Mouse (Mus musculus): ENCODE results near the gene Calr3. TPM values are rescaled to one million over a fixed set of nuclear protein-coding genes. Genes with fewer than 3 reads are reported as not detected.

The Calr3 gene
- polyA plus RNA-seq, 1 experiment: 0.77 TPM

- no peak overlapping the region for H3K4me3 ChIP-seq (ENCODE audit: insufficient read depth, low read depth, low read length)
- no peak overlapping the region for H3K27ac ChIP-seq (ENCODE audit: insufficient read depth, low read depth, low read length)
- 72% methylated on average over 6 of the region's 6 CpGs for WGBS
- H3K36me3 ChIP-seq (ENCODE audit: control insufficient read depth, insufficient read depth, low read length): no peaks in the 10 kb centered on the region
- DNase-seq: peak; percentile 52
- H3K27me3 ChIP-seq (replicated peaks; ENCODE audit: control insufficient read depth, insufficient read depth, low read length): no peaks in the 10 kb centered on the region
- TF ChIP-seq CTCF (conservative IDR thresholded peaks at IDR 0.05; ENCODE audit: insufficient read depth, insufficient read length, low read depth, low read length): 0 out of 2 replicates have a peak, but pooled peaks have one; percentile 19
- no peak for TF ChIP-seq POLR2A (IDR thresholded peaks at IDR 0.05; ENCODE audit: low read depth, low read length)
- no peaks in the 10 kb centered on the region for H3K4me1 ChIP-seq (ENCODE audit: control insufficient read depth, insufficient read depth, low read length)
Measured at GRCm38 (mm10) chr8:72485456-72486199, 42.0 kb upstream of the Calr3 start.

- Histone ChIP-seq H3K27me3 (replicated peaks; ENCODE audit: control insufficient read depth, insufficient read depth, low read length) (no peaks in the 10 kb centered on the region), H3K36me3 (ENCODE audit: control insufficient read depth, insufficient read depth, low read length) (peaks cover under 1% of the 10 kb centered on the region; the same call in 1 of the 2 replicates), H3K4me3 (ENCODE audit: insufficient read depth, low read depth, low read length) (peak within 1 kb of the TSS; percentile 84), H3K4me1 (ENCODE audit: control insufficient read depth, insufficient read depth, low read length) (peaks cover 7% of the 10 kb centered on the region; the same call in 1 of the 2 replicates), H3K27ac (ENCODE audit: insufficient read depth, low read depth, low read length) (peak within 1 kb of the TSS; percentile 77)
- peak; percentile 99 for DNase-seq
- TF ChIP-seq CTCF (conservative IDR thresholded peaks at IDR 0.05; ENCODE audit: insufficient read depth, insufficient read length, low read depth, low read length) (no peak), POLR2A (IDR thresholded peaks at IDR 0.05; ENCODE audit: low read depth, low read length) (peak; percentile 84)
- WGBS: under 1% methylated on average over 80 of the region's 80 CpGs
Measured at GRCm38 (mm10) chr8:72474826-72475546, 31.3 kb upstream of the Calr3 start, which contains the start of gene Cherp. Cherp (minus strand) TSS chr8:72475226.

GRCm38 (mm10) chr8:72470684-72471083 is 27.0 kb upstream of the Calr3 start:
- peak; percentile 39 for DNase-seq
- no peak overlapping the region for H3K4me3 ChIP-seq (ENCODE audit: insufficient read depth, low read depth, low read length)
- H3K27ac ChIP-seq (ENCODE audit: insufficient read depth, low read depth, low read length): no peak overlapping the region
- peaks cover 16% of the 10 kb centered on the region for H3K36me3 ChIP-seq (ENCODE audit: control insufficient read depth, insufficient read depth, low read length)
- H3K4me1 ChIP-seq (ENCODE audit: control insufficient read depth, insufficient read depth, low read length): peaks cover 4% of the 10 kb centered on the region; the same call in 1 of the 2 replicates
- TF ChIP-seq CTCF (conservative IDR thresholded peaks at IDR 0.05; ENCODE audit: insufficient read depth, insufficient read length, low read depth, low read length) (no peak), POLR2A (IDR thresholded peaks at IDR 0.05; ENCODE audit: low read depth, low read length) (no peak)
- WGBS: 85% methylated on average over 7 of the region's 7 CpGs
- H3K27me3 ChIP-seq (replicated peaks; ENCODE audit: control insufficient read depth, insufficient read depth, low read length): no peaks in the 10 kb centered on the region

- Histone ChIP-seq H3K4me3 (ENCODE audit: insufficient read depth, low read depth, low read length) (no peak overlapping the region), H3K36me3 (ENCODE audit: control insufficient read depth, insufficient read depth, low read length) (peaks cover 16% of the 10 kb centered on the region), H3K4me1 (ENCODE audit: control insufficient read depth, insufficient read depth, low read length) (peaks cover 3% of the 10 kb centered on the region; the same call in 1 of the 2 replicates), H3K27me3 (replicated peaks; ENCODE audit: control insufficient read depth, insufficient read depth, low read length) (no peaks in the 10 kb centered on the region), H3K27ac (ENCODE audit: insufficient read depth, low read depth, low read length) (no peak overlapping the region)
- DNase-seq: no peak
- TF ChIP-seq CTCF (conservative IDR thresholded peaks at IDR 0.05; ENCODE audit: insufficient read depth, insufficient read length, low read depth, low read length) (no peak), POLR2A (IDR thresholded peaks at IDR 0.05; ENCODE audit: low read depth, low read length) (no peak)
- 91% methylated on average over 8 of the region's 8 CpGs for WGBS
Measured at GRCm38 (mm10) chr8:72469984-72470383, 26.3 kb upstream of the Calr3 start.

GRCm38 (mm10) chr8:72469243-72469642 is 25.6 kb upstream of the Calr3 start:
- DNase-seq: peak; percentile 77
- Histone ChIP-seq H3K27me3 (replicated peaks; ENCODE audit: control insufficient read depth, insufficient read depth, low read length) (no peaks in the 10 kb centered on the region), H3K4me1 (ENCODE audit: control insufficient read depth, insufficient read depth, low read length) (peaks cover 2% of the 10 kb centered on the region; the same call in 1 of the 2 replicates), H3K27ac (ENCODE audit: insufficient read depth, low read depth, low read length) (no peak overlapping the region), H3K36me3 (ENCODE audit: control insufficient read depth, insufficient read depth, low read length) (peaks cover 16% of the 10 kb centered on the region), H3K4me3 (ENCODE audit: insufficient read depth, low read depth, low read length) (no peak overlapping the region)
- 77% methylated on average over 2 of the region's 2 CpGs for WGBS
- no peak for TF ChIP-seq CTCF (conservative IDR thresholded peaks at IDR 0.05; ENCODE audit: insufficient read depth, insufficient read length, low read depth, low read length)
- TF ChIP-seq POLR2A (IDR thresholded peaks at IDR 0.05; ENCODE audit: low read depth, low read length): no peak

GRCm38 (mm10) chr8:72464211-72464610 is 20.5 kb upstream of the Calr3 start:
- Histone ChIP-seq H3K27ac (ENCODE audit: insufficient read depth, low read depth, low read length) (no peak overlapping the region), H3K27me3 (replicated peaks; ENCODE audit: control insufficient read depth, insufficient read depth, low read length) (no peaks in the 10 kb centered on the region), H3K36me3 (ENCODE audit: control insufficient read depth, insufficient read depth, low read length) (peaks cover 14% of the 10 kb centered on the region), H3K4me3 (ENCODE audit: insufficient read depth, low read depth, low read length) (no peak overlapping the region), H3K4me1 (ENCODE audit: control insufficient read depth, insufficient read depth, low read length) (no peaks in the 10 kb centered on the region)
- no peak for TF ChIP-seq CTCF (conservative IDR thresholded peaks at IDR 0.05; ENCODE audit: insufficient read depth, insufficient read length, low read depth, low read length)
- TF ChIP-seq POLR2A (IDR thresholded peaks at IDR 0.05; ENCODE audit: low read depth, low read length): no peak
- DNase-seq: no peak
- 93% methylated on average over 10 of the region's 10 CpGs for WGBS

Measured in kidney, adult 2 months (tissue).